Mouse (Mus musculus): Measurements from ENCODE around the gene Preb. TPM values are rescaled to one million over a fixed set of nuclear protein-coding genes. Genes with fewer than 3 reads are reported as not detected.
A peak's percentile ranks its signal among the peaks of the same experiment; 100 is the strongest.

Preb gene
- polyA plus RNA-seq, 1 experiment from 2014 or later: 222 TPM

DNA sequence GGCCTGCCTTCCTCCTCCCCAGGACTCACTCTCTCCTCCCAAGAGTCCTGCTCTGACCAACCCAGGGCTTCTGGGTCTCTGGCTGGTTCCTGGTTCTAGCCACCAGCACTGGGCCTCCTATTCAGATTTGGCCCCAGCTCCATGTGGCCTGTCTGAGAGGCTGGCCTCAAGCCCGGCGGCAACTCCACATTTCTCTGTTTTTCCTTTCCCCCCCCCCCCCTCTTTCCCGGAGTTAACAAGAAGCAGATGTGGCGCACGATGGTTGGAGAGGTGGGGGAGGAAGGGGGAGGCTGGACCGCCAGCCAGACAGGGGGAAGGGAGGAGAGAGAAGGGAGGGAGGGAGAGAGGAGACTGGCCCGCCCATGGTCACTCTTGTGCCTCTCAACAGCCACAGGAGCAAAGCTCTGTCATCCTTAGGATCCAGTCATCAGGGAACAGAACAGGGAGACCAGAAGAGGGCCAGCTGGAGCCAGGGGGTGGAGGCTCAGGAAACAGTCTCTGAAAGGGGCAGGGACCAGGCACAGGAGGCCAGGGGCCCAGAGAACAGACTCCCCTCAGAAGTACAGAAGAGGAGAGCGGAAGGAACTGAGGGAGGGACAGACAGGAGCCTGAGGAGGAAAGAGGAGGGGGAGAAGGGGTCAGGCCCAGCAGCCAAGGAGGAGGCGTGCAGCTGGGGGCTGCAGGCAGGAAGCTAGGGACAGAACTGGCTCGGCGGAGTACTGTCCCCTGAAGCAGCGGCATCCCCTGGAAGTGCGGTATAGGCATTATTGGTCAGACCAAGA is 46.9 kb downstream of the Preb start, which contains the start of gene Emilin1:
Emilin1 (plus strand) TSS at position 343 of the 782 bp plus-strand sequence.
- H3K4me1 ChIP-seq (ENCODE audit: control insufficient read depth, insufficient read depth, low read length): peaks cover 60% of the 10 kb centered on the region
- peak within 1 kb of the TSS; percentile 77 for H3K4me2 ChIP-seq (ENCODE audit: low read depth, low read length)
- peak within 1 kb of the TSS; percentile 81 for H3K9ac ChIP-seq (ENCODE audit: low read depth, low read length)
- peak; percentile 66 for ATAC-seq
- no peaks in the 10 kb centered on the region for H3K9me3 ChIP-seq (ENCODE audit: control insufficient read depth, low read length)
- H3K27ac ChIP-seq (ENCODE audit: low read length): peak within 1 kb of the TSS; percentile 93
- peak within 1 kb of the TSS; percentile 62 for H3K4me3 ChIP-seq (ENCODE audit: low read length)
- WGBS: 27% methylated on average over 13 of the region's 13 CpGs
- H3K27me3 ChIP-seq (replicated peaks; ENCODE audit: control insufficient read depth, insufficient read depth, low read length): no peaks in the 10 kb centered on the region
- no peaks in the 10 kb centered on the region for H3K36me3 ChIP-seq (ENCODE audit: control insufficient read depth, insufficient read depth, low read length)

DNA sequence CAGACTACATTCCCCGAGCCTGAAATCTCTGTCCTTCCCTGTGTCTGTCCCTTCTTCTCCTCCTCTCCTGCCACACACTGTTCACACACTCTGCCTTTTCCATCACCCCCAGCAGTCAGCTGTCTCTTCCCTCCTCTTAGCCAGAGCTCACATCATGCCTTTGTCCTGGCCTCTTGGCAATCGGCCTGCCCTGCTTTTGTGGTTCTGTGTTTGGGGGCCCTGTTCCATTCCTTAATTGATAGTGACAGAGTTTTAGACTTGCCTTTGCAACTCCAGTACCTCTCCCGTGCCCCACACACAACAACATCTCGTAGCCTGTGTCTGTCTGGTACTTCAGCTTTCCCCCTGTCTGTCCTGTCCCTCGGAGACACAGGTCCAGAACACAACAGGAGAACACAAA is 48.0 kb downstream of the Preb start:
- Histone ChIP-seq H3K4me2 (ENCODE audit: low read depth, low read length) (no peak overlapping the region), H3K9me3 (ENCODE audit: control insufficient read depth, low read length) (no peaks in the 10 kb centered on the region), H3K4me3 (ENCODE audit: low read length) (no peak overlapping the region), H3K9ac (ENCODE audit: low read depth, low read length) (peak overlapping the region; percentile 34; the same call in 1 of the 2 replicates), H3K27ac (ENCODE audit: low read length) (peak overlapping the region; percentile 93), H3K36me3 (ENCODE audit: control insufficient read depth, insufficient read depth, low read length) (no peaks in the 10 kb centered on the region), H3K4me1 (ENCODE audit: control insufficient read depth, insufficient read depth, low read length) (peaks cover 63% of the 10 kb centered on the region), H3K27me3 (replicated peaks; ENCODE audit: control insufficient read depth, insufficient read depth, low read length) (no peaks in the 10 kb centered on the region)
- no peak for ATAC-seq
- 45% methylated on average over 5 of the region's 5 CpGs for WGBS

DNA sequence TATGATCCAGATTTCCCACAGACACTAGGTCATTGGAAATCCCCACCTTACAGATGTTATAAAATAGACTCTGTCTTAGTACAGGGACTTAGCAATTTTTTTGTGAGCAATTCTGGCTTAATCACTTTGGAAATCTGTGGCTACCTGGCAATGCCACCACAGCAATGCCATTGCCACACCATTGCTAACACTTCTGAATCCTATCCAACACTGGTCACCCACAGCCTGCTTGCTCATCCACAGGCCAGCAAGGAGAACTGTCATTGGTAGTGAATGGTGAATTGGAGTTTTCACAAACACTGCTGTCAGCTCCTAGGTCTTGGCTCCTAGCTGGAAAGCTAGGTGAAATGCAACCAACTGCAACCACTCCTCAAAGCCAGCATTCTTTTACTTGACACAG is 49.7 kb downstream of the Preb start:
- peaks cover 64% of the 10 kb centered on the region for H3K4me1 ChIP-seq (ENCODE audit: control insufficient read depth, insufficient read depth, low read length)
- H3K9me3 ChIP-seq (ENCODE audit: control insufficient read depth, low read length): no peaks in the 10 kb centered on the region
- H3K4me2 ChIP-seq (ENCODE audit: low read depth, low read length): no peak overlapping the region
- no peak for ATAC-seq
- no peak overlapping the region for H3K4me3 ChIP-seq (ENCODE audit: low read length)
- H3K27me3 ChIP-seq (replicated peaks; ENCODE audit: control insufficient read depth, insufficient read depth, low read length): no peaks in the 10 kb centered on the region
- peak overlapping the region; percentile 32; the same call in 1 of the 2 replicates for H3K9ac ChIP-seq (ENCODE audit: low read depth, low read length)
- peak overlapping the region; percentile 93 for H3K27ac ChIP-seq (ENCODE audit: low read length)
- H3K36me3 ChIP-seq (ENCODE audit: control insufficient read depth, insufficient read depth, low read length): no peaks in the 10 kb centered on the region

DNA sequence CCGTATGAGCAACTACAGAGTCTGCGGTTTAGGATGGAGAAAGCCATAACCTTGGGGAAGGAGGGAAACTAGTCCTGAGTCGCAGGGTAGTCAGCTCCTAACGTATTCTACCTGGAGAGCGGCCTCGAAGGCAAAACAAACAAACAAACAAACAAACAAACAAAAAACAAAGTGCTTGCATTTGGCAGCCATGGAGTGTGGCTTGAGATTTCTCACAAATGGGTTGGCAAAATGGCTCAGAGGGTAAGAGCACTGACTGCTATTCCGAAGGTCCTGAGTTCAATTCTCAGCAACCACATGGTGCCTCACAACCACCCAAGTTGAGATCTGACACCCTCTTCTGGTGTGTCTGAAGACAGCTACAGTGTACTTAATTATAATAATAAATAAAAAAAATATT is 50.3 kb downstream of the Preb start:
- Histone ChIP-seq H3K4me3 (ENCODE audit: low read length) (no peak overlapping the region), H3K9ac (ENCODE audit: low read depth, low read length) (no peak overlapping the region), H3K4me1 (ENCODE audit: control insufficient read depth, insufficient read depth, low read length) (peaks cover 64% of the 10 kb centered on the region), H3K27ac (ENCODE audit: low read length) (peak overlapping the region; percentile 96), H3K27me3 (replicated peaks; ENCODE audit: control insufficient read depth, insufficient read depth, low read length) (no peaks in the 10 kb centered on the region), H3K9me3 (ENCODE audit: control insufficient read depth, low read length) (no peaks in the 10 kb centered on the region), H3K36me3 (ENCODE audit: control insufficient read depth, insufficient read depth, low read length) (peaks cover 5% of the 10 kb centered on the region; the same call in 1 of the 2 replicates), H3K4me2 (ENCODE audit: low read depth, low read length) (no peak overlapping the region)
- WGBS: 77% methylated on average over 7 of the region's 7 CpGs
- no peak for ATAC-seq

DNA sequence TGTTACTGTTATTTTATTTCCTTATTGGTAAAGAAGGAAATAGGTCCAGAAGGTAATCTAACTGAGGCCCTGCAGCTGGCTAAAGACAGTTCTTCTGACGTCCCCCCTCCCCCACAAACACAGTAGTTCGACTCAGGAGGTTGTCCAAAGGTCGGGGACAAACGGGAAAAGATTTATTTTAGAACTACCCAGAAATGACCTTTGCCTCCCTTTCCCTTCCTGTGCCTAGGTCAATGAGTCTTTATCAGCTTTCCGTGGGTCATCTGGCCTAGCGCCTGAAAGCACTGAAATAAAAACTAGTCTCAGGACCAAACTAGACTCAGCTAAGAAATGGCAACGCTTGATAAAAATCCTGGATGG is 50.9 kb downstream of the Preb start:
- 16% methylated on average over 7 of the region's 7 CpGs for WGBS
- Histone ChIP-seq H3K4me3 (ENCODE audit: low read length) (no peak overlapping the region), H3K4me1 (ENCODE audit: control insufficient read depth, insufficient read depth, low read length) (peaks cover 63% of the 10 kb centered on the region), H3K9me3 (ENCODE audit: control insufficient read depth, low read length) (no peaks in the 10 kb centered on the region), H3K27ac (ENCODE audit: low read length) (peak overlapping the region; percentile 96), H3K4me2 (ENCODE audit: low read depth, low read length) (peak overlapping the region; percentile 81; the same call in 1 of the 2 replicates), H3K36me3 (ENCODE audit: control insufficient read depth, insufficient read depth, low read length) (peaks cover 8% of the 10 kb centered on the region; the same call in 1 of the 2 replicates), H3K27me3 (replicated peaks; ENCODE audit: control insufficient read depth, insufficient read depth, low read length) (no peaks in the 10 kb centered on the region), H3K9ac (ENCODE audit: low read depth, low read length) (peak overlapping the region; percentile 71)
- 0 out of 2 replicates have a peak, but pooled peaks have one; percentile 1 for ATAC-seq

DNA sequence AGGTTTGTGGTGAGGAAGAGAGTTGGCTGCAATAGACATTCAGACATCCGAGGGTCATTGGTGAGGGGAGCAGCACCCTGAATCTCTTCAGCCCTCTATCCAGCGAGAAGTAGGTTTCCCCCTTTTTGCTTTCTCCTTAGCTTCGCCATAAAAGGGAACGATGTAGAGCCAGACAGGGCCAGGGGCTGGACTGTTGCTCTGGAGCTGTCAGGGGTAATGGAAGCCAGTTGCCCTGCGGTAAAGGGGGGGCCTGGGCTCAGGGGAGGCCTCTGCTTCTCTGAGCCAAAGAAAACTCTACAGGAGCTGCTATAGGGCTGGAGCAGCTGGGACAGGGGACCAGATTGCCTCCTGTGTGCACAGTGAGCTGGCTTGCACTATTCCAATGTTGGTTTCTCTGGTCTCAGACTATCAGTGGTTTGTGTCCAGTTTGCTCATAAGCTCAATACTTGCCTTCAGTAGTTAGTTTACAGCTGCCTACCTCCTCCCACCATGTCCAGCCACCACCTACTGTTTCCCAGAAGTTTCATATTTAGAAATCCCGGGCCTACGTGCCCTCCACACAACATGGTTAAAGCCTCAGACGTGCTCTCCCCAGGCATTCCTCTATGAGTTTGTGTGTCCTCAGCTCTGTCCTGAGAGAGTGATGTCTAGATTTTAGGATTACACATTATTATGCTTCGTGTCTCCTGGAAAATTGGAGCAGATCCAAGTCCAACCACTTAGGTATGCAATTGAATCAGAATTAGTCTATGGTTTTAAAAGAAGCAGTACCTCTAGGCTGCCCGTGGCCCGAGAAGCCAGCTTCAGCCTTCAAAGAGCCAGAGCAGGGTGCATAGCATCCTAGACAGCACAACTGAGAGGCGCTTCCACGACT is 51.5 kb downstream of the Preb start:
- Histone ChIP-seq H3K36me3 (ENCODE audit: control insufficient read depth, insufficient read depth, low read length) (peaks cover 8% of the 10 kb centered on the region; the same call in 1 of the 2 replicates), H3K4me3 (ENCODE audit: low read length) (peak overlapping the region; percentile 68), H3K4me1 (ENCODE audit: control insufficient read depth, insufficient read depth, low read length) (peaks cover 63% of the 10 kb centered on the region), H3K4me2 (ENCODE audit: low read depth, low read length) (peak overlapping the region; percentile 81), H3K27me3 (replicated peaks; ENCODE audit: control insufficient read depth, insufficient read depth, low read length) (no peaks in the 10 kb centered on the region), H3K27ac (ENCODE audit: low read length) (peak overlapping the region; percentile 96), H3K9me3 (ENCODE audit: control insufficient read depth, low read length) (no peaks in the 10 kb centered on the region), H3K9ac (ENCODE audit: low read depth, low read length) (peak overlapping the region; percentile 71)
- WGBS: 28% methylated on average over 13 of the region's 13 CpGs
- peak; percentile 49 for ATAC-seq

GRCm38 (mm10) chr5:30907413-30908059 is 52.6 kb downstream of the Preb start, which contains the start of gene Ost4:
Ost4 (minus strand) TSS chr5:30907788.
- peak within 1 kb of the TSS; percentile 71 for H3K9ac ChIP-seq (ENCODE audit: low read depth, low read length)
- H3K27me3 ChIP-seq (replicated peaks; ENCODE audit: control insufficient read depth, insufficient read depth, low read length): no peaks in the 10 kb centered on the region
- no peaks in the 10 kb centered on the region for H3K9me3 ChIP-seq (ENCODE audit: control insufficient read depth, low read length)
- H3K4me1 ChIP-seq (ENCODE audit: control insufficient read depth, insufficient read depth, low read length): peaks cover 58% of the 10 kb centered on the region
- H3K4me3 ChIP-seq (ENCODE audit: low read length): peak within 1 kb of the TSS; percentile 68
- H3K36me3 ChIP-seq (ENCODE audit: control insufficient read depth, insufficient read depth, low read length): peaks cover 8% of the 10 kb centered on the region; the same call in 1 of the 2 replicates
- H3K4me2 ChIP-seq (ENCODE audit: low read depth, low read length): peak within 1 kb of the TSS; percentile 93
- ATAC-seq: peak; percentile 93
- H3K27ac ChIP-seq (ENCODE audit: low read length): peak within 1 kb of the TSS; percentile 96
- WGBS: under 1% methylated on average over 57 of the region's 58 CpGs

GRCm38 (mm10) chr5:30901860-30902259 is 58.3 kb downstream of the Preb start:
- no peak for ATAC-seq
- Histone ChIP-seq H3K9me3 (ENCODE audit: control insufficient read depth, low read length) (no peaks in the 10 kb centered on the region), H3K4me2 (ENCODE audit: low read depth, low read length) (no peak overlapping the region), H3K27me3 (replicated peaks; ENCODE audit: control insufficient read depth, insufficient read depth, low read length) (no peaks in the 10 kb centered on the region), H3K27ac (ENCODE audit: low read length) (no peak overlapping the region), H3K36me3 (ENCODE audit: control insufficient read depth, insufficient read depth, low read length) (peaks cover 10% of the 10 kb centered on the region; the same call in 1 of the 2 replicates), H3K4me3 (ENCODE audit: low read length) (no peak overlapping the region), H3K4me1 (ENCODE audit: control insufficient read depth, insufficient read depth, low read length) (peaks cover 16% of the 10 kb centered on the region), H3K9ac (ENCODE audit: low read depth, low read length) (no peak overlapping the region)
- WGBS: 82% methylated on average over 5 of the region's 5 CpGs
